ENCODE assay signal across 13 mouse cellular contexts in genomic region chr13:55994460-55994859, GRCm38 (mm10).
DNase-seq lines count a peak whose midpoint lies in the region.
"Had no signal": no experiment of that assay in that cellular context is flagged by ENCODE, and none has a peak within 500 bp of the region (broad histone marks: within the 10 kb centered on the region; RNA-seq: fewer than 3 reads in every experiment).

No protein-coding gene starts in this region.

- intact Hi-C loops in heart, postnatal 25 days (cut with DNase I), result no loop called here

- peak; percentile 82 for DNase-seq in heart, adult 11 months
- DNase-seq in heart, postnatal 25 days (ENCODE audit: low spot score), result no peak
- DNase-seq in 3134 (ENCODE audit: extremely low read depth, insufficient read length, low spot score), result peak; percentile 54
- DNase-seq in Muller cell, postnatal 12 days (ENCODE audit: inconsistent ontology term), result peak; percentile 25
- DNase-seq in adrenal gland, postnatal 14 days, result peak; percentile 83
- DNase-seq in layer of hippocampus, postnatal 14 days (ENCODE audit: low spot score in 2 of 2), result no peak
- no peak for DNase-seq in embryo, embryonic 9.5 days (ENCODE audit: extremely low spot score)
- DNase-seq: kidney, adult 9 months; layer of hippocampus, postnatal 36 days; lung, adult 2 months; lung, postnatal 36 days; right cerebral cortex, postnatal 25 days; thymus, postnatal 36 days had no signal

Comparison
In these comparisons a context has a peak if more than half of its experiments do, and no peak if none do; other contexts are left out.
1. DNase-seq: peak in heart, adult 11 months (single experiment), 3134 (single experiment), Muller cell, postnatal 12 days (single experiment) and adrenal gland, postnatal 14 days (single experiment); none in heart, postnatal 25 days (single experiment), layer of hippocampus, postnatal 14 days (0 of 2) and embryo, embryonic 9.5 days (single experiment).